Mouse (Mus musculus) subcutaneous adipose tissue, adult 2 months (tissue): Measurements from ENCODE around the gene Crygc. TPM values are rescaled to one million over a fixed set of nuclear protein-coding genes. Genes with fewer than 3 reads are reported as not detected.

Experiments
- polyA plus RNA-seq: library from polyadenylated mRNA; depleted of rRNA; stranded (reverse); fragments of >200 nt; gene quantifications from 2 replicates; pipeline ENCODE4 v1.2.3, GENCODE M21; 2012; ENCODE audit warnings: low replicate concordance; rRNA removed

Crygc gene
- polyA plus RNA-seq: not detected in 2 replicates

GRCm38 (mm10) chr1:65073589-65073988, at the start of gene Crygc:
Crygc (minus strand) TSS chr1:65073689.

GRCm38 (mm10) chr1:65122574-65123372, 49.3 kb upstream of the Crygc start, which contains the start of gene D630023F18Rik:
D630023F18Rik (minus strand) TSS chr1:65123214.

GRCm38 (mm10) chr1:65119438-65119837, 45.9 kb upstream of the Crygc start, which contains the start of gene Gm28845:
Gm28845 (minus strand) TSS chr1:65119558.

GRCm38 (mm10) chr1:65103273-65103672, 29.8 kb upstream of the Crygc start, which contains the start of gene Cryga:
Cryga (minus strand) TSS chr1:65103373.

GRCm38 (mm10) chr1:65082188-65082587, 8.7 kb upstream of the Crygc start, which contains the start of gene Crygb:
Crygb (minus strand) TSS chr1:65082288.

GRCm38 (mm10) chr1:65063352-65063751, 10.1 kb downstream of the Crygc start, which contains the start of gene Crygd:
Crygd (minus strand) TSS chr1:65063452.

GRCm38 (mm10) chr1:65050952-65051351, 22.5 kb downstream of the Crygc start, which contains the start of gene Cryge:
Cryge (minus strand) TSS chr1:65051149.

GRCm38 (mm10) chr1:65032641-65033040, 40.8 kb downstream of the Crygc start, which contains the start of gene Akr1cl:
Akr1cl (minus strand) TSS chr1:65032759.

Other genes with a start within 250 kb of the Crygc start
- gene Plekhm3, start 116.9 kb downstream of the Crygc start, polyA plus RNA-seq: 7.2 and 9.1 TPM in 2 replicates
- gene Akr1cl, start 40.9 kb downstream of the Crygc start, polyA plus RNA-seq: 0.13 and 2.4 TPM in 2 replicates
- gene Cryge, start 22.5 kb downstream of the Crygc start, polyA plus RNA-seq: not detected in 2 replicates
- gene Crygd, start 10.2 kb downstream of the Crygc start, polyA plus RNA-seq: not detected in 2 replicates
- gene Crygb, start 8.6 kb upstream of the Crygc start, polyA plus RNA-seq: not detected in 2 replicates
- gene Cryga, start 29.7 kb upstream of the Crygc start, polyA plus RNA-seq: not detected in 2 replicates
- not detected in 2 replicates for gene Gm28845, start 45.9 kb upstream of the Crygc start, polyA plus RNA-seq
- gene D630023F18Rik, start 49.5 kb upstream of the Crygc start, polyA plus RNA-seq: not detected in 2 replicates
- 99.9 and 170 TPM in 2 replicates for gene Idh1, start 112.8 kb upstream of the Crygc start, polyA plus RNA-seq
- gene Pikfyve, start 113.0 kb upstream of the Crygc start, polyA plus RNA-seq: 11.5 and 14.1 TPM in 2 replicates
- gene Pth2r, start 208.4 kb upstream of the Crygc start, polyA plus RNA-seq: not detected in 2 replicates